Mouse (Mus musculus): ENCODE measurements at regions not wholly inside any gene's neighbourhood (a gene's known extent, or its start where the extent isn't known, plus 50 kb on each side); places are given as distances from the start of the nearest gene placed in this dataset.

DNA sequence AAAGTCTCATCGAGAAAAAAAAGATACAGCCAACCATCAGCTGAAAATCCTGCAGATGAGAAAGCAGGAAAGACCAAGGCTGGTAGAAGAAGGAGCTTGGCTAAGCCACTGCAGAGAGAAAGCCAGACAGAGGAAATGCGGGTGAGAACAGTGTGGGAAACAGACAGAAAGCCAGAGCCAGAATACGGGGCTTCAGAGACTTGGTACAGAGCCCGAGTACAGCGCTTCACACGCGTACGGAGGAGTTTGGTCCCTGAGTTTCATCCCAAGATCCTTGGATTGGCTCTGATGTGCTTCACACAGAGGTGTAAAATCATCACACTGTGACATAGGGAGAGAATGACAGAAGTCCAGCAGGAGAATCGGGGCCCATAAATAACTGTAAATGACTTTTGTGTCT is 495.6 kb upstream of the Map3k7 start:
- TF ChIP-seq CTCF (IDR thresholded peaks at IDR 0.05; ENCODE audit: low read depth) (no peak), EP300 (optimal IDR thresholded peaks at IDR 0.05) (no peak)
